Mouse (Mus musculus) forebrain, embryonic 13.5 days (tissue): ENCODE measurements around the gene Myadm. TPM values are rescaled to one million over a fixed set of nuclear protein-coding genes. Genes with fewer than 3 reads are reported as not detected.

Experiments
- ATAC-seq: fragments of 200-750 bp; cut with Nextera tagmentation; 2 replicates; pipeline ENCODE4 v1.8.0; 2017
- H3K27ac ChIP-seq: fragments of 300-500 bp; sonication (generic); 2 replicates; pipeline ENCODE4 v1.5.1; 2015; ENCODE audit warnings: inconsistent platforms, mild to moderate bottlenecking, moderate library complexity
- H3K27me3 ChIP-seq: fragments of 300-500 bp; sonication (generic); 2 replicates; pipeline ENCODE4 v1.6.1; 2015; ENCODE audit warnings: mild to moderate bottlenecking, inconsistent platforms
- H3K36me3 ChIP-seq: fragments of 300-500 bp; sonication (generic); 2 replicates; pipeline ENCODE4 v1.6.1; 2015; ENCODE audit warnings: mild to moderate bottlenecking, inconsistent platforms; ENCODE audit not compliant: poor library complexity, severe bottlenecking
- H3K4me1 ChIP-seq: fragments of 300-500 bp; sonication (generic); 2 replicates; pipeline ENCODE4 v1.6.1; 2015; ENCODE audit warnings: inconsistent platforms
- H3K4me2 ChIP-seq: fragments of 300-500 bp; sonication (generic); 2 replicates; pipeline ENCODE4 v1.6.1; 2015; ENCODE audit warnings: inconsistent platforms, mild to moderate bottlenecking, moderate library complexity
- H3K4me3 ChIP-seq: fragments of 300-500 bp; sonication (generic); 2 replicates; pipeline ENCODE4 v1.5.1; 2015; ENCODE audit warnings: mild to moderate bottlenecking, inconsistent platforms
- H3K9ac ChIP-seq: fragments of 300-500 bp; sonication (generic); 2 replicates; pipeline ENCODE4 v1.6.1; 2015; ENCODE audit warnings: mild to moderate bottlenecking, inconsistent platforms
- H3K9me3 ChIP-seq: fragments of 300-500 bp; sonication (generic); replicated peaks from 2 replicates; pipeline ENCODE4 v1.6.1; 2016; ENCODE audit warnings: inconsistent platforms
- WGBS: fragments of 180-500 bp; shearing (Covaris S2); methylation state at CpG from one replicate; pipeline ENCODE4 v1.1.7; 2015; 5-methylcytosine and 5-hydroxymethylcytosine counted together
- polyA plus RNA-seq: library from polyadenylated mRNA; unstranded; fragments of >200 nt; fragmentation: Nextera tagmentation; extraction: Ambion mirVana; gene quantifications from 2 replicates; pipeline ENCODE4 v1.2.1, GENCODE M21; 2015

The Myadm gene
- polyA plus RNA-seq, 1 experiment from 2014 or later, result 14.6 TPM

DNA sequence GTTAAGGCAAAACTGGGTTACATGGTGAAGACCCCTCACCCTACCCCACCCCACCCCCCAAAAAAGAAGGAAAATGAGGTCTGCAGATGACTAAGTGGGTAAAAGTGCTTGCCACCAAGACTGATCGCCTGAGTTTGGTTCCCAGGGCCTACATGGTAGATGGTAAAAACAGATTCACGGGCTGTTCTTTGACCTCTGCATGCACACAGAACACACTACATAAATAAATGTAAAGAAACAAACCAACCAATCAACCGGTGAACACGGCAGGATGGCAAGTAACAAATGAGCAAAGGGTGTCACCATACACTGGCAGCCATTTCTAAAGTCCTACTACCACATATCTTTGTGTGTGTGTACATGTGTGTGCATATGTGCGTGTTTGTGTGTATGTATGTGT lies 59.4 kb downstream of the Myadm start:
- no peak for ATAC-seq
- no peak overlapping the region for H3K4me3 ChIP-seq
- H3K27ac ChIP-seq, result no peak overlapping the region
- no peak overlapping the region for H3K9ac ChIP-seq
- no peaks in the 10 kb centered on the region for H3K27me3 ChIP-seq
- no peaks in the 10 kb centered on the region for H3K9me3 ChIP-seq
- no peaks in the 10 kb centered on the region for H3K4me1 ChIP-seq
- no peak overlapping the region for H3K4me2 ChIP-seq
- peaks cover 83% of the 10 kb centered on the region for H3K36me3 ChIP-seq
- WGBS, result 57% methylated on average over 5 of the region's 5 CpGs

DNA sequence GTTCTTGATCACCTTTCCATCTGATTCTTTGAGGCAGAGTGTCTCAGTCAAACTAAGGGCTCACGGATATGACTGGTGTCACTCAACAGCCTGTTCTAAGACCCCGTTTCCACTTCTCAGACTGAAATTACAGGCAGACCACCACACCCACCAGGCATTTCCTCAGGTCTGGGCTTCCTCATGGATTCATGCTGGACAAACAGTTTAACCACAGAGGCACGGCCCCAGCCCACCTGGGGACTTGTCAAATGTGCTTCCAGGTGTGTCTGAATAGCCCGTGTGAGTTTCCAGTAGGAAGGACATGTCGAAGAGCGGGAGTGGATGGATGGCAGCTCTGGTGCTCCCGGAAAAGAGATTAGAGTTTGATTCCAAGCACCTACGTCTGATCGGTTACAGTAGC lies 60.9 kb downstream of the Myadm start:
- Histone ChIP-seq H3K27ac (no peak overlapping the region), H3K27me3 (no peaks in the 10 kb centered on the region), H3K4me3 (no peak overlapping the region), H3K4me1 (no peaks in the 10 kb centered on the region), H3K9me3 (no peaks in the 10 kb centered on the region), H3K36me3 (peaks cover 74% of the 10 kb centered on the region), H3K4me2 (no peak overlapping the region), H3K9ac (no peak overlapping the region)
- WGBS, result 92% methylated on average over 9 of the region's 9 CpGs
- no peak for ATAC-seq

Other genes starting within 250 kb of the Myadm start
- not detected in 2 replicates for gene AU018091, start 119.9 kb upstream of the Myadm start, polyA plus RNA-seq
- gene Nlrp12, start 39.3 kb upstream of the Myadm start, polyA plus RNA-seq, result not detected in 2 replicates
- gene Prkcg, start 99 bp downstream of the Myadm start, polyA plus RNA-seq, result 0.62 and 0.77 TPM in 2 replicates
- 4.6 TPM in 2 replicates for gene Cacng7, start 43.9 kb downstream of the Myadm start, polyA plus RNA-seq
- gene Cacng8, start 101.6 kb downstream of the Myadm start, polyA plus RNA-seq, result 10.0 and 12.6 TPM in 2 replicates
- not detected in 2 replicates for gene Cacng6, start 135.1 kb downstream of the Myadm start, polyA plus RNA-seq
- gene Tarm1, start 213.5 kb downstream of the Myadm start, polyA plus RNA-seq, result not detected in 2 replicates